Mouse (Mus musculus) kidney, adult 2 months (tissue): Measurements from ENCODE around the gene Sash1.

ENCODE experiments used
- CTCF ChIP-seq: fragments of 200-500 bp; conservative IDR thresholded peaks from 2 replicates; pipeline ENCODE4 v1.5.1; 2011; ENCODE audit warnings: low read depth, mild to moderate bottlenecking, control low read depth, low read length, moderate library complexity, mixed read lengths; ENCODE audit not compliant: insufficient read depth, insufficient read length
- POLR2A ChIP-seq: fragments of 200-500 bp; IDR thresholded peaks from one replicate; pipeline ENCODE4 v1.6.1; 2011; ENCODE audit warnings: low read depth, low read length, control low read depth

GRCm38 (mm10) chr10:8858718-8859117 is 27.2 kb downstream of the Sash1 start:
- TF ChIP-seq POLR2A (no peak), CTCF (no peak)
